Mouse (Mus musculus) thymus, adult 2 months (tissue): ENCODE data around the gene Aire.

Experiments used
- CTCF ChIP-seq: fragments of 200-500 bp; IDR thresholded peaks from 2 replicates; pipeline ENCODE4 v1.5.1; 2012; ENCODE audit warnings: mild to moderate bottlenecking, control low read depth, low read length, moderate library complexity, borderline replicate concordance; ENCODE audit not compliant: control insufficient read depth, poor library complexity, insufficient read depth; ENCODE audit errors: extremely low read depth
- POLR2A ChIP-seq: fragments of 200-500 bp; IDR thresholded peaks from 2 replicates; pipeline ENCODE4 v1.6.1; 2012; ENCODE audit warnings: mild to moderate bottlenecking, low read length, control low read depth, moderate library complexity; ENCODE audit not compliant: control insufficient read depth, poor library complexity, insufficient read depth; ENCODE audit errors: extremely low read depth

DNA sequence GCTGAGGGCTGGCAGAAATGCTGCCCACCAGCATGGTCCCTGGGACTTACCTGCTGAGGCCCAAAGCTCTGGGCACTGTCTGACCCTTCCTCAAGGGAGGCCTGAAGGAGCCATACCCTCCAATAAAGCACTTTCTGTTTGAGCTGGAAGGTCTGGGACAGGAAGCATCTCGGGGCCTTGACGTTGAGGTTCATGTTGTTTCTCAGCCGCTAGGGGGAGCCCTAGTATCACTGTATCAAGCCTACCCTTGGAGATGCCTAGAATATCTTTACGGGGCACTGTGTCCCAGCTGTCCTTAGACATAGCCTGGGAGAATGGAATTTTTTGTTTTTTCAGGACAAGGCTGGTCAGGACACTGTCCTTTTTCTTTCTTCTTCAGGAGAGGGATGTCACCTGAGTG, 58.8 kb downstream of the Aire start:
- TF ChIP-seq CTCF = 0 out of 2 replicates have a peak, but pooled peaks have one; percentile 38
- no peak for TF ChIP-seq POLR2A
